Mouse (Mus musculus): ENCODE measurements at regions not wholly inside any gene's neighbourhood (a gene's known extent, or its start where the extent isn't known, plus 50 kb on each side); places are given as distances from the start of the nearest gene placed in this dataset.

DNA sequence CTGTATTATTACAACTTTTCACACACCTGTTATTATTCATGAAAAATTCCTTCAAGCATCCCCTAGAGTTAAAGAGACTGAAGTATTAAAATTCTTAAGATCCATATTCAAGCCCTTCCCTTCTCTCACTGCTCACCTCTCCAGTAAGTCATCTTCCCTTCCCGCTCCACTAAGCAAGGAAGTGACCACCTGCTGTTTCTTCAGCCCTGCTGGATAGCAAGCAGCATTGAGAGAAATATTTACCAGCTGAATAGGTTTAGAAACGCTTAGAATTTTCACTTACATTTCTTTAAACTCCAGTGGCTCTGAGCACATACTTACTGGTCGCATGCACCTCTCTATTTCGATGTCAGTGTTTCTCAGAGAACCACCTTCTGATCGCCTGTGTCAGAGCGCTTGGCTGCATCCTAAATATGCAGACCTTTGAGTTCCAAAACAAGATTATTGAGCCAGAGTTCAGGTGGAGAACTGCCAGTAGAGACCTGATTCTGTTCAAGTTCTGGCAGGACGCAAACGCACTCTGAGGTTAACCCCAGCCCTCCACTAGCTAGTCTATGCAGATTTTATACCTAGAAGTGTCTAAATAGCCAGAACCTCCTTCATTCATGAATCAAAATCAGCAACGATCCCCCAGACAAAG lies 314.9 kb downstream of the Mllt3 start:
- no peak for TF ChIP-seq CTCF (IDR thresholded peaks at IDR 0.05; ENCODE audit: control insufficient read depth, insufficient read depth, insufficient replicate concordance, low read depth, low read length)
- TF ChIP-seq POLR2A (IDR thresholded peaks at IDR 0.05; ENCODE audit: control insufficient read depth, low read depth, low read length) = no peak
- no peaks in the 10 kb centered on the region for H3K27me3 ChIP-seq (ENCODE audit: control insufficient read depth, insufficient read depth, low read length)
- no peak overlapping the region for H3K27ac ChIP-seq (ENCODE audit: control insufficient read depth, insufficient read depth, low read depth, low read length)
- no peaks in the 10 kb centered on the region for H3K36me3 ChIP-seq (ENCODE audit: control insufficient read depth, insufficient read depth, low read length)
- H3K4me1 ChIP-seq (ENCODE audit: control insufficient read depth, insufficient read depth, low read length) = no peaks in the 10 kb centered on the region
- H3K4me3 ChIP-seq (ENCODE audit: control insufficient read depth, low read depth, low read length) = no peak overlapping the region

DNA sequence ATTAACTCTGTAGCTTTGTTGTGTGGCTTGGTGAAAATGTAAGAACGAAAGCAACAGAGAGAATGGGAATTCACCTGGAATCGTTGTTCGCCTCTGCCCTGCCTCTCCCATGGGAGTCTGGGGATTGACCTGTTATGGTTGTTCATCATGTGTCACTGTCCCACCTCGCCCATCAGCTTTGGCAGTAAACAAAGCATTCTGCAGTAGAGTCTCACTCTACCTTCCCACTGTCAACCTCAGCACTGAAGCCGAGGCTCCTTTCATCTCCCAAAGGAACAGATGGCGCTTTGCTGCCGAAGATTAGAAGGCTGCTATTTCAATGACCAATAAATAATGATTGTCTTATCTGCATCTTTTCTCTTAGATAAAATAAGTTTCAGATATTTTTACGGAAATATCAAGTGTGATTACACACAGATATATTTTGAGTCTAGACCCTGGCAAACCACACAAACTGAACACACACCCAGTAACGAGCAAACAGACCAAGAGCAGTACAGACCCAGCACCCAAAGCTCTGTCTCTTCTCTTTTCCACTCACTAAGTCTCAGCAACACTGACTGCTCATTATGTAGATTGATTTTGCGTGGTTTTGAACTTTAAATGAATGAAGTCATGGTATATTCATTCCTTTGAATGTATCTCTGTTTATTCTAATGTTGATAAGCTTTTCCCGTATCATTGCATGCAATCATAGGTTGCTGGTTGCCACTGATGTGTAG lies 317.8 kb downstream of the Mllt3 start:
- Histone ChIP-seq H3K4me3 (ENCODE audit: control insufficient read depth, low read depth, low read length) (no peak overlapping the region), H3K27ac (ENCODE audit: control insufficient read depth, insufficient read depth, low read depth, low read length) (no peak overlapping the region), H3K27me3 (ENCODE audit: control insufficient read depth, insufficient read depth, low read length) (no peaks in the 10 kb centered on the region), H3K36me3 (ENCODE audit: control insufficient read depth, insufficient read depth, low read length) (no peaks in the 10 kb centered on the region), H3K4me1 (ENCODE audit: control insufficient read depth, insufficient read depth, low read length) (no peaks in the 10 kb centered on the region)
- TF ChIP-seq CTCF (IDR thresholded peaks at IDR 0.05; ENCODE audit: control insufficient read depth, insufficient read depth, insufficient replicate concordance, low read depth, low read length) (no peak), POLR2A (IDR thresholded peaks at IDR 0.05; ENCODE audit: control insufficient read depth, low read depth, low read length) (no peak)

DNA sequence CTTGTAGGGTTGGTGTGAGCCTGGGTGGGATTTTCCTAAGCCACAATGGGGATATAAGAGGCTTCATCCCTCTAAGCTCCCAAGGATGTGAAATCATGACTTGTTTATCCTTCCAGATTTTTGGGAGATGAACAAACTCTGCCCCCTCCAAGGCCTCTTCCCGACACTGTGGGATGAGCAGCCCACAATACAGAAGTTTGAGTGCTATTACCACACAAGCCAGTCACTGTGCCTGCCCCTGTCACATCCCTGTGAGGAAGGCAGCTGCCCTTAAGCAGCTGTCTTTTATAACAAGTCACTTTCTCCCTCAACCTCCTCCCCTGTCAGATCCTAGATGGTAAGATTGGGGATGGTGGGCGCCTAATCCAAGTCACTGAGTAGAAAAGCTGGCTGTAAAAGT lies 320.5 kb downstream of the Mllt3 start:
- Histone ChIP-seq H3K4me3 (ENCODE audit: control insufficient read depth, low read depth, low read length) (no peak overlapping the region), H3K4me1 (ENCODE audit: control insufficient read depth, insufficient read depth, low read length) (no peaks in the 10 kb centered on the region), H3K36me3 (ENCODE audit: control insufficient read depth, insufficient read depth, low read length) (no peaks in the 10 kb centered on the region), H3K27ac (ENCODE audit: control insufficient read depth, insufficient read depth, low read depth, low read length) (no peak overlapping the region), H3K27me3 (ENCODE audit: control insufficient read depth, insufficient read depth, low read length) (no peaks in the 10 kb centered on the region)
- TF ChIP-seq POLR2A (IDR thresholded peaks at IDR 0.05; ENCODE audit: control insufficient read depth, low read depth, low read length) (no peak), CTCF (IDR thresholded peaks at IDR 0.05; ENCODE audit: control insufficient read depth, insufficient read depth, insufficient replicate concordance, low read depth, low read length) (no peak)

DNA sequence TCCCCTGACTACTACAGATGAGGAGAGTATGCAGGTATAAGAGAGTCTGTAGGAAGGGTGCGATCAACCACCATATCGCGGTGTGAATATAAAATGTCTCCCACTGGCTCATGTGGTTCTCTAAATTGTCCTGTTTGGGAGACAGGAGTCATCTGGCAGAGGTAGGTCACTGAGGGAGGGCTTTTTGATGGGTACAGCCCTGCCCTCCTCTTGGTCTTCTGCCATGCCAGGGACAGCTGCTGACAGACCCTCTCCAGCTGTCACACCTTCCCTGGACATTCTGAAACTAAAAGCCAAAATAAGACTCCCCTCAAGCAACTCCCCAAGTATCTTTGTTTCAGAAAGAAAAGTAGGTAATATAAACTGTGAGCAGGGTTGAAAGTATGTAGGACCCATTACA lies 320.9 kb downstream of the Mllt3 start:
- Histone ChIP-seq H3K4me1 (ENCODE audit: control insufficient read depth, insufficient read depth, low read length) (no peaks in the 10 kb centered on the region), H3K36me3 (ENCODE audit: control insufficient read depth, insufficient read depth, low read length) (no peaks in the 10 kb centered on the region), H3K27me3 (ENCODE audit: control insufficient read depth, insufficient read depth, low read length) (no peaks in the 10 kb centered on the region), H3K4me3 (ENCODE audit: control insufficient read depth, low read depth, low read length) (no peak overlapping the region), H3K27ac (ENCODE audit: control insufficient read depth, insufficient read depth, low read depth, low read length) (no peak overlapping the region)
- TF ChIP-seq CTCF (IDR thresholded peaks at IDR 0.05; ENCODE audit: control insufficient read depth, insufficient read depth, insufficient replicate concordance, low read depth, low read length) (no peak), POLR2A (IDR thresholded peaks at IDR 0.05; ENCODE audit: control insufficient read depth, low read depth, low read length) (no peak)

DNA sequence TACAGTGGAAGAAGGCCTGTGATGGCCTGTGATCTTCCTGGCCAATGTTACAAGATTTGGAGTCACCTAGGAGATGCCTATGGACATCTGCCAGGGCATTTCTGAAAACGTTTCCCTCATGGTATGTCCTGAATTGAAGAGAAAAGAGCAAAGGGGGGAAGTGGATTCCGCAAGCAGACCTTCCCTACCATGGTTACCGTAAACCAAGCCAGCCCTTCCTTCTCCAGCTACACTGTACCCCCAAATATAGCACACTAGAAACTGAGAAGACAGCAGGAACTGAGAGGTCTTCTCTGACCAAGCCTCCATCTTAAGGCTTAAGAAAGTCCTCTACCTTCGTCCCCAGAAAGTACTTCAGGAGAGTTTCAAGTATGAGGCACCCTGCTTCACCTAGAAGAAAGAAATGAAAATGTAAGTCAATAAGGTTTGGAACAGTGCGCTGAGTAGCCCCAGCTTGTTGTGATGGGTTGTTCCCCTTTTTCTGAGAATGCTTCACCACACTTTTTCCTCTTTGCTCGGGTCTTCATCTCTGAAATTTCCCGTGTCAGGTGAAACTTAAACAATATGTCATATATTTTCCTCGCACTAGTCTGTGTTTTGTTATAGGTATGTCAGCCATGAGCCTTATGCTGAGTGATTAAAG lies 321.9 kb downstream of the Mllt3 start:
- no peaks in the 10 kb centered on the region for H3K36me3 ChIP-seq (ENCODE audit: control insufficient read depth, insufficient read depth, low read length)
- no peak overlapping the region for H3K27ac ChIP-seq (ENCODE audit: control insufficient read depth, insufficient read depth, low read depth, low read length)
- TF ChIP-seq CTCF (IDR thresholded peaks at IDR 0.05; ENCODE audit: control insufficient read depth, insufficient read depth, insufficient replicate concordance, low read depth, low read length) = no peak
- no peak for TF ChIP-seq POLR2A (IDR thresholded peaks at IDR 0.05; ENCODE audit: control insufficient read depth, low read depth, low read length)
- no peaks in the 10 kb centered on the region for H3K4me1 ChIP-seq (ENCODE audit: control insufficient read depth, insufficient read depth, low read length)
- H3K4me3 ChIP-seq (ENCODE audit: control insufficient read depth, low read depth, low read length) = no peak overlapping the region
- no peaks in the 10 kb centered on the region for H3K27me3 ChIP-seq (ENCODE audit: control insufficient read depth, insufficient read depth, low read length)

DNA sequence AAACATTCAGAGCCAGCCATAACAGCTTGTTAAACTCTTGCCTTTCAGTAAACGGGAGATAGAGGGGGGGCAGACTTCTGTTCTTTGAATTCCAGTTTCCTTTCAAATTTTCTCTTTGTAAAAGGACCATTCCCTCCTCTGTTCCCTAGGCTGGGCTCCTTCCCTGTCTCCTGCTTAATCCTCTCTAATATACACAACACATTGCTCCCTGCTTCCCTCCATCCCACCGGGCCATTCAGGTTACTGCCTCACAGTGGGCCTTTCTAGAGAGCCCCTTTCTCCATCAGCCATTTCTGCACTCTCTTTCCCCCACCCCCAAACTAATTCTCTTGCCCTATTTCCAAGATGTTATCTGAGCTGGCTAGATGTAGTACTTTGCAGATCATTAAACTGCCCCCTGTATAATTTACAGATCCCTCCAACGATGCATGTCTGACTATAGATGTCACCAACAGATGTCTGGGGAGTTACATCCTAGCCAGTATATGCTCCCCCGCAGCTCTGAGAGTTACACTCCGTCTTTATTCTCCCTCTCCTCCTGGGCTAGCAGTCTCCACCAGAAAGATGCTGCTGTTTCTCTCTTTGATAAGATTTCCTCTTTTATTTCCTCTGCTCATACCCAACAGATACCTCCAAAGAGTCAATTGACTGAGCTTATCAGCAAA lies 324.1 kb downstream of the Mllt3 start:
- Histone ChIP-seq H3K4me1 (ENCODE audit: control insufficient read depth, insufficient read depth, low read length) (no peaks in the 10 kb centered on the region), H3K27me3 (ENCODE audit: control insufficient read depth, insufficient read depth, low read length) (no peaks in the 10 kb centered on the region), H3K27ac (ENCODE audit: control insufficient read depth, insufficient read depth, low read depth, low read length) (no peak overlapping the region), H3K36me3 (ENCODE audit: control insufficient read depth, insufficient read depth, low read length) (no peaks in the 10 kb centered on the region), H3K4me3 (ENCODE audit: control insufficient read depth, low read depth, low read length) (no peak overlapping the region)
- TF ChIP-seq CTCF (IDR thresholded peaks at IDR 0.05; ENCODE audit: control insufficient read depth, insufficient read depth, insufficient replicate concordance, low read depth, low read length) = no peak
- no peak for TF ChIP-seq POLR2A (IDR thresholded peaks at IDR 0.05; ENCODE audit: control insufficient read depth, low read depth, low read length)

DNA sequence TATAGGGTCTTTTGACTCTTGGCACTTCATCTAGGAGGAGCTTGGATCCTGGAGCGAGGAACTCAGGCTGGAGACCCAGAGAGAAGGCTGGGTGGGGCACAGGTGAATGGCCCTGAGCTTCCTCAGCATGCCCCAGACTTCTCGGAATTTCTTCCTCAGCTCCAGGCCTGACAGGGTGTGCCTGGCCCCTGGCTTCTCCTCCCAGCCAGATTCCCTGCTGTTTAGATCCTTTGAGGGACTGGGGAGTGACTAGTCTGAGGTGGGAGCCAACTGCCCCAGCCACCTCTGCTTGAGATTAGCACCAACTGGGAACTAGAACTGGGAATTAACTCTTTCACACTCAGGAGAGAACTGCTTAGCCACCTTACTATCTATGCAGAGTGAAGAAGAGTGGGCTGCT lies 325.8 kb downstream of the Mllt3 start:
- Histone ChIP-seq H3K4me1 (ENCODE audit: control insufficient read depth, insufficient read depth, low read length) (no peaks in the 10 kb centered on the region), H3K27me3 (ENCODE audit: control insufficient read depth, insufficient read depth, low read length) (no peaks in the 10 kb centered on the region), H3K27ac (ENCODE audit: control insufficient read depth, insufficient read depth, low read depth, low read length) (no peak overlapping the region), H3K4me3 (ENCODE audit: control insufficient read depth, low read depth, low read length) (no peak overlapping the region), H3K36me3 (ENCODE audit: control insufficient read depth, insufficient read depth, low read length) (no peaks in the 10 kb centered on the region)
- TF ChIP-seq POLR2A (IDR thresholded peaks at IDR 0.05; ENCODE audit: control insufficient read depth, low read depth, low read length) (no peak), CTCF (IDR thresholded peaks at IDR 0.05; ENCODE audit: control insufficient read depth, insufficient read depth, insufficient replicate concordance, low read depth, low read length) (no peak)
